Mouse (Mus musculus) lung, postnatal 0 days (tissue): ENCODE measurements around the gene Cdk5rap3. TPM values are rescaled to one million over a fixed set of nuclear protein-coding genes. Genes with fewer than 3 reads are reported as not detected.

Source experiments
- ATAC-seq: fragments of 200-750 bp; cut with Nextera tagmentation; 2 replicates; pipeline ENCODE4 v1.8.0; 2017; ENCODE audit warnings: moderate library complexity
- DNase-seq: peaks from one replicate; pipeline ENCODE4 v3.0.0-alpha.2; 2016; ENCODE audit warnings: low spot score
- H3K27ac ChIP-seq: fragments of 300-500 bp; sonication (generic); 2 replicates; pipeline ENCODE4 v1.5.1; 2014; ENCODE audit warnings: antibody characterized with exemption, mild to moderate bottlenecking, low read length, mixed read lengths
- H3K27me3 ChIP-seq: fragments of 300-500 bp; sonication (generic); replicated peaks from 2 replicates; pipeline ENCODE4 v1.6.1; 2014; ENCODE audit warnings: low read length, mixed read lengths; ENCODE audit not compliant: insufficient read depth
- H3K36me3 ChIP-seq: fragments of 300-500 bp; sonication (generic); 2 replicates; pipeline ENCODE4 v1.6.1; 2014; ENCODE audit warnings: low read length, mixed read lengths; ENCODE audit not compliant: insufficient read depth
- H3K4me1 ChIP-seq: fragments of 300-500 bp; sonication (generic); 2 replicates; pipeline ENCODE4 v1.6.1; 2014; ENCODE audit warnings: antibody characterized with exemption, low read depth, low read length, mixed read lengths; ENCODE audit not compliant: insufficient read depth
- H3K4me2 ChIP-seq: fragments of 300-500 bp; sonication (generic); replicated peaks from 2 replicates; pipeline ENCODE4 v1.6.1; 2014; ENCODE audit warnings: low read depth, mild to moderate bottlenecking, low read length, moderate library complexity, mixed read lengths
- H3K4me3 ChIP-seq: fragments of 300-500 bp; sonication (generic); 2 replicates; pipeline ENCODE4 v1.5.1; 2014; ENCODE audit warnings: low read depth, low read length
- H3K9ac ChIP-seq: fragments of 300-500 bp; sonication (generic); replicated peaks from 2 replicates; pipeline ENCODE4 v1.6.1; 2014; ENCODE audit warnings: low read depth, mild to moderate bottlenecking
- H3K9me3 ChIP-seq: fragments of 300-500 bp; sonication (generic); 2 replicates; pipeline ENCODE4 v1.6.1; 2016; ENCODE audit warnings: low read length, mixed read lengths
- CTCF ChIP-seq: IDR thresholded peaks from 2 replicates; pipeline ENCODE4 v1.5.1; 2016; ENCODE audit warnings: antibody characterized with exemption, mild to moderate bottlenecking
- EP300 ChIP-seq: IDR thresholded peaks from 2 replicates; pipeline ENCODE4 v1.6.1; 2016; ENCODE audit warnings: antibody characterized with exemption, mild to moderate bottlenecking, control low read depth
- WGBS: fragments of 180-500 bp; shearing (Covaris S2); extraction: QIAGEN DNeasy Blood & Tissue Kit; methylation state at CpG from one replicate; pipeline ENCODE4 v1.1.7; 2014; 5-methylcytosine and 5-hydroxymethylcytosine counted together
- polyA plus RNA-seq: library from polyadenylated mRNA; unstranded; fragments of >200 nt; fragmentation: Nextera tagmentation; extraction: Ambion mirVana; gene quantifications from 2 replicates; pipeline ENCODE4 v1.2.1, GENCODE M21; 2015

The Cdk5rap3 gene
- polyA plus RNA-seq, 1 experiment from 2014 or later: 46.4 TPM

DNA sequence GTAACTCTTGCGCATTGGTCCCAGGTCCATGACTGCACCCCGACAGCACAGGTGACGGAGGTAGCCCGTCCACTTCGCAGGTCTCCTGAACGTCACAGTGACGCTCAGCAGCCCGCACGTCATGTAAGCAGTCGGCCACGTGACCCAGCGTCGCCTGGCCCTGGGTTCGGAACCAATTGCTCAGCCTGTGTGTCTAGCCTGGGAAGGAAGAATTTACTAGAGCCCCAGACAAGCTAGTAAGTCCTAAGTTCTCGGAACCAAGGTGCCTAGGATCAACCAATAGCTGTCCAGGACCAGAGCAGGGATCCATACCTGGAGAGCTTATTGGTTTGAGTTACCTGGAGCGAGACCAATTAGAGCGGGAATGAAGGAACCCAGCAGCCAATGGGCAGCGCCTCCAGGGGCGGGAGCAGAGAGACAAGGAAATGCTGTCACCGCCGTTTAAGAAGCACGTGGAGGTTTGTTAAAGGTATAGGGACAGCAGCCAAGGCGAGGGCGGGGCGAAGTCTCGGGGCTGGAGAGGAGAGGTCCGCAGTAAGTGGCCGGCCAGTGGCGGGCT, 27.5 kb upstream of the Cdk5rap3 start, which contains the start of gene Pnpo:
Gene Pnpo (minus strand): TSS at position 241 of the 559 bp plus-strand sequence.
- peaks cover 6% of the 10 kb centered on the region; the same call in 1 of the 2 replicates for H3K4me1 ChIP-seq
- TF ChIP-seq CTCF (no peak), EP300 (no peak)
- WGBS: 3% methylated on average over 29 of the region's 29 CpGs
- DNase-seq: peak; percentile 98
- peak within 1 kb of the TSS; percentile 32 for H3K9ac ChIP-seq
- H3K4me2 ChIP-seq: peak within 1 kb of the TSS; percentile 83
- peak; percentile 98 for ATAC-seq
- H3K4me3 ChIP-seq: peak within 1 kb of the TSS; percentile 51
- no peaks in the 10 kb centered on the region for H3K9me3 ChIP-seq
- no peaks in the 10 kb centered on the region for H3K36me3 ChIP-seq
- no peaks in the 10 kb centered on the region for H3K27me3 ChIP-seq
- peak within 1 kb of the TSS; percentile 73 for H3K27ac ChIP-seq

DNA sequence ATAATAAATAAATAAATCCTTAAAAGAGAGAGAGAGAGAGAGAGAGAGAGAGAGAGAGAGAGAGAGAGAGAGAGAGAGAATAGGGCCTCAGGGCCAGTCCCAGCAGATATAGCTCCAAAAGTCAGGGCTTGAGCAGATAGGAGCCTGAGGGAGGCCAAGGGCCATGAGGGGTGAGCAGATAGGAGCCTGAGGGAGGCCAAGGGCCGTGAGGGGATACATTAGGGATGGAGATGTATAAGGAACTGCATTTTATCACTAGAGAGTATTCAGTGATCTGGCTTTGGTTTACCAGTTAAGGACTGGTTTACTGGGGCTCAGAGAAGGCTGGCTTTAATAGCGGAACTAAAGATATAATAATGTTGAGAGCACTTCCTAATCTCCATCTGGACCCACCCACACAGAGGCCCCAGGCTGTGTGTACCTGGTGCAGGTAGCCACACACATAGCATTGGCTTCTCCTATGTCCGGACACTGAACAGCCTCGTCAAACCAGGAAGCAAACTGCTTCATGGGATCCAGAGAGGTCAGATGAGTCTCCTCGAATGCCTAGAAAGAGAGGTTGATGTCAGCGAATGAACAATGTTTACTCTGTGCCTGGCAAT, 25.8 kb upstream of the Cdk5rap3 start:
- ATAC-seq: no peak
- H3K27ac ChIP-seq: no peak overlapping the region
- H3K9me3 ChIP-seq: no peaks in the 10 kb centered on the region

GRCm38 (mm10) chr11:96940578-96941465, 24.5 kb upstream of the Cdk5rap3 start:
- no peaks in the 10 kb centered on the region for H3K9me3 ChIP-seq
- 71% methylated on average over 16 of the region's 16 CpGs for WGBS

More for the DNA sequence above, 25.8 kb upstream of the Cdk5rap3 start:
- DNase-seq: no peak
- Histone ChIP-seq H3K4me1 (peaks cover 6% of the 10 kb centered on the region; the same call in 1 of the 2 replicates), H3K4me3 (no peak overlapping the region), H3K4me2 (no peak overlapping the region), H3K27me3 (no peaks in the 10 kb centered on the region), H3K9ac (no peak overlapping the region), H3K36me3 (no peaks in the 10 kb centered on the region)
- TF ChIP-seq CTCF: no peak
- no peak for TF ChIP-seq EP300
- WGBS: 63% methylated on average over 6 of the region's 6 CpGs

DNA sequence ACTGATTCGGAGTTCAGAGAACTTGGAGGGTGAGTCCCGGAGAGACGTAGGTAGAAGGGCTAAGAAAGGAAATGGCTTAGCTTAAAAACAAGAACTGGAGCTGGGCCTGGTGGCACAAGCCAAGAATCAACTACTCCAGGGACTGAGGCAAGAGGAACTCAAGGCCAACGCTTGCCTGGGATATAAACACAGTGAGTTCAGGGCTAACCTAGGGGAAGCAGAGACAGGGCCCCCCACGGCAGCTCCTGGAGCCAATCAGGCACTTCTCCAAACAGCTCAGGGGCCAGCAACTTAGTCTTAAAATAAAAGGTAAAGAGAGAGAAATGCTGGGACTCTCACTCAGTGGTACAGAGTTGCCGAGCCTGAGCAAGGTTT, 22.1 kb upstream of the Cdk5rap3 start:
- Histone ChIP-seq H3K27ac (peak overlapping the region; percentile 11), H3K36me3 (no peaks in the 10 kb centered on the region), H3K9ac (no peak overlapping the region), H3K9me3 (no peaks in the 10 kb centered on the region), H3K4me2 (no peak overlapping the region), H3K27me3 (no peaks in the 10 kb centered on the region), H3K4me3 (no peak overlapping the region), H3K4me1 (peaks cover 8% of the 10 kb centered on the region; the same call in 1 of the 2 replicates)
- no peak for TF ChIP-seq EP300
- TF ChIP-seq CTCF: no peak
- DNase-seq: no peak
- WGBS: 69% methylated on average over 6 of the region's 6 CpGs
- ATAC-seq: no peak

More at GRCm38 (mm10) chr11:96940578-96941465, 24.5 kb upstream of the Cdk5rap3 start:
- TF ChIP-seq EP300: no peak
- TF ChIP-seq CTCF: no peak
- Histone ChIP-seq H3K4me3 (no peak overlapping the region), H3K9ac (no peak overlapping the region), H3K4me1 (peaks cover 6% of the 10 kb centered on the region; the same call in 1 of the 2 replicates), H3K27me3 (no peaks in the 10 kb centered on the region), H3K27ac (no peak overlapping the region), H3K4me2 (no peak overlapping the region), H3K36me3 (no peaks in the 10 kb centered on the region)
- ATAC-seq: no peak
- no peak for DNase-seq

- no peak overlapping the region for H3K9ac ChIP-seq
- WGBS: 41% methylated on average over 10 of the region's 10 CpGs
- peak; percentile 59 for ATAC-seq
Measured at GRCm38 (mm10) chr11:96937549-96938425, 21.5 kb upstream of the Cdk5rap3 start.

More at GRCm38 (mm10) chr11:96937549-96938425, 21.5 kb upstream of the Cdk5rap3 start:
- no peaks in the 10 kb centered on the region for H3K9me3 ChIP-seq
- H3K4me1 ChIP-seq: peaks cover 5% of the 10 kb centered on the region; the same call in 1 of the 2 replicates
- peak overlapping the region; percentile 54 for H3K27ac ChIP-seq
- no peaks in the 10 kb centered on the region for H3K27me3 ChIP-seq
- no peak overlapping the region for H3K4me2 ChIP-seq
- H3K36me3 ChIP-seq: no peaks in the 10 kb centered on the region
- TF ChIP-seq CTCF (peak; percentile 88), EP300 (peak; percentile 68; the same call in 1 of the 2 replicates)
- no peak overlapping the region for H3K4me3 ChIP-seq
- peak; percentile 88 for DNase-seq
